Mouse (Mus musculus) brain, embryonic 18.5 days (tissue): Measurements from ENCODE around the gene Art3.

Experiments
- DNase-seq: peaks from one replicate; pipeline ENCODE4 v3.0.0-alpha.2; 2012; ENCODE audit warnings: low read depth, low spot score

Gene Art3

DNA sequence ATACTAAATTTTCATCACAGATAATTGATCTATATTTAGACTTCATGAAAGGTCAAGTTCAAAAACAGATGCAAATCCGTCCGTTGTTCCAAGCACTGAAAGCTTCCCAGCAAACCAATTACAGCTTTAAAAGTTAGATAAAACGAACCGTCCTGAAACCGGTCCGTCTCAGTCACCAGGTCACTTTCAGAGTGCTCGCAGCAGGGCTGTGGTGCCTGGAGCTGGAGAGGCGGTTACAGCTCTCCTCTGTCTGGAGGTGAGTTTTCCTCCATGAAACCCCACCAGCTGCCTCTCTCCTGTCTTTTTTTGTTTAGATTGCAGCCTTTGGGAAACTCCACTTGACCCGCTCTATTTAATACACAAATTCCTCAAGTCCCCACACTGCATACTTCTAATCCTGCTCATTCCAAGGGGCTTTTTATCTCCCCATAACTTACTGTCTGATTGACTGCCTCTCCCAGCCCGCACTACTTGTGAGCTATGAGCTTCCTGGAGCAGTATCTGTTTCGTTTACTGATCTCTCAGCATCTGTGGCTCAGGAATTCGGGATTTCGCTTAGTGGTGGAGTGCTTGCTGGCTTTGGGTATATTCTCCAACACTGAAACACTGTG, 45.3 kb downstream of the Art3 start:
- no peak for DNase-seq

DNA sequence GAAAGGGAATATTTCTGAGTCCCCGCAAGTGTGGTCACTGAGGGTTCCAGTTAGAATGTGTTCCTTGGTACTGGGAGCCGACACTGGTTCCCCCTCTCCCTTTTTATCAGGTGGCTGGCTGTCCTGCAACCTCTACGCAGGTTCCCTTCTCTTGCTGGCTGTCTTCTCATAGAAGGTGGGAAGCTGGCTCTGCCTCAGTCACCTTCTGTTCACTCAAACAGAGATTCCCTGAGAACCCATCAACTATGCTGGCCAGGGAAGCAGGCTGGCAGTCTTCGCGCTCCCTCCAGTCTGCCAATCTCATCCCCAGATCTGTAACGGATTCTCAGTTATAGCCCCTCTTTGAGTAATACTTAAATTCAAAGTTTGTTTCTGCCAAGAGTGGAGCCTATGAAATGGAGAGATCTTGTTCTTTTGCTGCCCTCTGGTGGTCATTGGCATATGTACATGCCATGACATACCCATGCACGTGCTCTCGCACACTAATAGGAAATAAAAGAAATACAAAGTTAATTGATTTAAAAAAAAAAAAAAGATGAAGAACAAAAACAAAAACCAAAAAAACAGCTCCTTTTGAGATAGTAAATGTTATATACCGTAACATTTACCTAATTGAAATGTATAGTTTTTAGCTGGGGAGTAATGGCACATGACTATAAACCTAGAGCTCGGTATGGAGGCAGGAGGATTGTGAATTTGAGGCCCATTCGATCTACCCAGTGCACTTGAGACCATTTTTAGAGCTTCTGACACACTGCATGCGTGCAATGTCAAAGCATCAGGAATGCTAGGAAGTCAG, 50.1 kb downstream of the Art3 start:
- DNase-seq: peak; percentile 66

DNA sequence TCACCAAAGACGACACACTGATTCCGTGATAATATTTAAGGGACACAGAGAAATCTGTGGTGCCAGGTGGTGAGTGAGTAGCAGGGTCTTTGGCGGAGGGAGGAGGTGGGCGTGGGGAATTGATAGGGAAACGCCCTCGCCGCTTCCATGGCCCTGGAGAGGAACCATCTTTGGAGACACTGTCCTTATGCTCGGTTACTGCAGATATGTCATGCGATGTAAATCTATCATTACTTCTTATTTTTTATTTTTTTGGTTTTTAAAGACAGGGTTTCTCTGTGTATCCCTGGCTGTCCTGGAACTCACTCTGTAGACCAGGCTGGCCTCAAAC, 50.7 kb downstream of the Art3 start:
- no peak for DNase-seq

DNA sequence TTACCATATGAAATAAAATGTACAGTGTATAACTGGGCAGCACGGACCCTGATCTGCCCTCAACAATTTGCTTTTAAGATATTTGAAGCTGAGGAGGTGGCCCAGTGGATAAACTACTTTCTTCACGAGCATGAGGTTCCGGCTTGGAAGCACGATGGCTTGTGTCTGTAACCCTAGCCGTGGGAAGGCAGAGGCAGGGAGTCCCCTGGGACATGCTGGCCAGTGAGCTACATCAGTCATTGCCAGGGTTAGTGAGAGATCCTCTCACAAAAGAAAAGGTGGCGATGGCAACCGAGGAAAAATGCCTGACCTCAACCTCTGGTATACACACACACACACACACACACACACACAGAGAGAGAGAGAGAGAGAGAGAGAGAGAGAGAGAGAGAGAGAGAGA, 52.1 kb downstream of the Art3 start:
- DNase-seq: no peak

DNA sequence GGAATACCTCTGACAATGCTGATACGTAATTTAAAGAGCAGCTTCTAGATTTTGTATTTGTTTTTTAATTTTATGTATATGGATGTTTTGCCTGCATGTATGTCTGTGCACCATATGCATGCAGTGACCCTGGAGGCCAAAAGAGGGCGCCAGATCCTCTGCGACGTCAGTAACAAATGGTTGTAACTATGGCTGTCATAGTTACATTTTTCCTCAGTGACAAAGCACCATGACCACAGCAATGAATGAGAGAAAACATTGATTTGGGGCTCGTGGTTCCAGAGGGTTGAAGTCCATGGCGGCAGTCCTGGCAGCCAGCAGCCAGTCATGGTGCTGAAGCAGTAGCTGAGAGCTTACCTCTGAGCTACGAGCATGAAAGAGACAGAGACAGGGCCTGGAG, 53.2 kb downstream of the Art3 start:
- DNase-seq: no peak

DNA sequence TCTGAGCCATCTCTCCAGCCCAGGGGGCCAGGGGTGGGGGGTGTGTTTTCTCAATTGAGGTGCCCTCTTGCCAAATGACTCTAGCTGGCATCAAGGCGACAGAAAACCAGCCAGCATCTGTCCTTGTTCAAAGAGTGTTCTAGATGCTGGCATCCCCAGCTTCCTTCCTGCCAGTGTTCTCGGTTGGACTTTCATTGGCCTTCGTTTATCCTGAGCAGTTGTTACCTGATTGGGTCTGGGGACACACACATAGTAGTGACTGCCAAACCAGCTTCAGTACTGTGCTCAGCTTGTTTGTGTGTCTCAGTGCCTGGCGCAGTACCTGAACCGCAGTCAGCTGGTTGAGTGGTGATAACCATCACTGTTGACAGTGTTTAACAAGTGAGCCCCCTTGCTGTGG, 54.5 kb downstream of the Art3 start:
- DNase-seq: no peak

DNA sequence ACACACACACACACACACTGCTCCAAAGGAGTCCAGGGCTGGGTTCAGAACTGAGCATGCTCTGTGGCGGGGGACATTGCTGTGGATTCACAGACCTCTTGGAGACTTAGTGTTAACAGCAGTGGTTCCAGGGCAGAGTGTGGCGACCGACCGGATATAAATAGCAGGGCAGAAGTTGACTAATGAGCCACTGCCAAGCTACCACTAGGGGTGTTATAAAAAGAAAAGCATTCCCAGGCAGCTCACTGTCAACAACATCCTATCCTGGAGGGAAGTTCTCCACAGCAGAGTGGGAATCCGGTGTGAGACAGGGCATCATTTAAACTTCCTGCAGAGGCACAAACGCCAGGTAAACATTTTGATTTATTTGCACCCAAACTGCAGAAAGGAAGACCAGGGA, 55.0 kb downstream of the Art3 start:
- no peak for DNase-seq

DNA sequence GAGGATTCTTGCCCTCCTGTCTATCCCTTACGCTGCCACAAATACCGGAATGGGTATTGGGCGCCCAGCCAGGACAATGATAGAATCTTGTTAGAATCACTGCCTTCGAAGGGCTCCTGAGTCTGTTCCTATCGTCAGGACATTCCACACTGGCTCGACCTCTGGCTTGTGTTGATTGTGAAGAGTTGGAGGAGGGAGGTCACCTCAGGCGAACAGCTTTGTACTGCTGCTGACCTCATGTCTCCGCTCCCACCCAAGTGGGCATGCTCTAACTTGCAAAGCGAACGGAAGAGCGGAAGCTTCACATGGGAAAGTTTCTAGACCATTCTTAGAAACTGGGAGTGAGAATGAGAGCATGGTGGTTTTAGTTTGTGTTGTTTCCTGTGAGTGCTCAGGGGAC, 55.8 kb downstream of the Art3 start:
- DNase-seq: no peak

DNA sequence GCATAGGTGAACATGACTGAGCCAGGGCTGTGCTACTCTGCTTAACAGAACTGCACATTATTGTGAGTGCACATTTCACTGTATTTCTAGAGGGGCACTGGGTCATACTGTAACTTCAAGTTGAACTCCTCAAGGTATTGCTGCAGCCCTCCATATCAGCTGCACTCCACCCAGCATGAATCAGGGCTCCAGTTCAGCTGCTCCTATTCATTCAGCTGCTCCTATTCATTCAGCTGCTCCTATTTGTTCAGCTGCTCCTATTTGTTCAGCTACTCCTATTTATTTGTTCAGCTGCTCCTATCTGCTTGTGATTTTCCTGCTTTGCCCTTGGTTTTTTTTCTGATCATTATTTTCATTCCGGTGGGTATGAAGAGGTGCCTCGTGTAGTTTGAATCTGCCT, 58.4 kb downstream of the Art3 start:
- no peak for DNase-seq

DNA sequence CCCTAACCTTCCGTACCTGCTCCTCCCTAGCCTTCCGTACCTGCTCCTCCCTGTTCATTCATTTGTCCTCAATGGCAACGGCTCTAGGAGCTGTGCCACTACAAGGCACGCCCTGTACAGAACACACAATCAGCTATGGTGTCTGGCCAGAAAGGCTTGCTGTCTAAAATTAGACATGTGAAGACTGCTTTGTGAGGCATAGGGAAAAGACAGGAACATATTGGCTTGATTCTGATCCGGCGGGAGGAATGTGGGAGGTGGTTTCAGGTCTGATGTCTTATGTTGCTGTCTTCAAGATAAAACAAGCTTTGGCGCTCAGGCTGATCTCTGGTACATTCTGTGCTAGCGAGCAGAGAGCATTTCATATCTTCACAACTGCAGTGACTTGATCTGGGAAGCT, 59.0 kb downstream of the Art3 start:
- no peak for DNase-seq

DNA sequence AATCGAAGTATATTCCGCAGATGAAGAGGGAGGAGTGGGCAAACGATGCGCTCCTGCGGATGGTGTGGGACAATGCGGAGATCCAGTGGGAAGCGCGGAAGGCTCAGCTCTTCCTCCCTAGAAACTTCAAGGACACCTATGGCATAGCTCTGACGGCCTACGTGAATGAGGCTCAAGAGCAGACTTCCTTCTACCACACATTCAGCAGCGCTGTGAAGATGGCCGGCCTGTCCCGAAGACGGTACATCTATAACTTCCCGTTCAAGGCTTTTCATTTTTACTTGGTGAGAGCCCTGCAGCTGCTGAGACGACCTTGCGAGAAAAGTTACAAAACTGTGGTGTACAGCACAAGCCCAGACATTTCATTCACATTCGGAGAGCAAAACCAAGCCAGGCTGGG, 60.9 kb downstream of the Art3 start:
- no peak for DNase-seq

DNA sequence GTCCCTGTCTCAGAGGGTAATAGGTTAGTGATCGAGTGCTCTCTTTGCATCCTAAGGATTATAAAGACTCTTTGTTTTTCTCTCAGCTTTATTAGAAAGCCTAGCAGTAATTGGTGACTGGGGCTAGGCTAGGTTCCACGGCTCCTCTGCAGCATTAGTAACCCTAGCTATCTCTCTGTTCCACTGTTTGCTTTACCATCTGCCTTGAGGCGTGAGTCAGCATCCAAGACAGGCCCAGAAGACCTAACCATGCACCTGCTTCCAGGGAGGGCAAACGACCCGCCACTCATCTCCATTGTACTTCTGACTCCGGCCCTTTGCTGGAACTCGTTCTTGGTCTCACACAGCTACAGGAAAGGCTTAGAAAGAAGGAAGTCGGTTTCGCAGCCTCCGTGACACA, 62.2 kb downstream of the Art3 start:
- DNase-seq: no peak

DNA sequence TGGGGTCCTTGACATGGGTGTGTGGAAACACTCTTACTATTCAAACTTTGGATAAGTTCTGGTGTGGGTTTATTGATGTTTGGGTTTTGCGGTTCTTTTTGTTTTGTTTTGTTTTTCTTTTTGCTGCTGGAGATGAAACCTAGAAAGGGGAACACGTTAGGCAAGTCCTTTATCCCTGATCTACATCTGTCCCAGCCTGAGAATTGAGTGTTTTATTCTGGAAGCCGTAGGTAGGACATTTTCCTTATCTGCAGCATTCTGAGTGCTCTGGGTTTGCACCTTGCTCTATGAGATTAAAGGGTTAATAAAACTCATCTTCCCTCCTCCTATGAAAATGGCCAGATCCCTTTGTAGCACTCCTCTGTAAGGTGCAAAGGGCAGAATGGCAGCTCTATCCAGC, 64.1 kb downstream of the Art3 start:
- no peak for DNase-seq

DNA sequence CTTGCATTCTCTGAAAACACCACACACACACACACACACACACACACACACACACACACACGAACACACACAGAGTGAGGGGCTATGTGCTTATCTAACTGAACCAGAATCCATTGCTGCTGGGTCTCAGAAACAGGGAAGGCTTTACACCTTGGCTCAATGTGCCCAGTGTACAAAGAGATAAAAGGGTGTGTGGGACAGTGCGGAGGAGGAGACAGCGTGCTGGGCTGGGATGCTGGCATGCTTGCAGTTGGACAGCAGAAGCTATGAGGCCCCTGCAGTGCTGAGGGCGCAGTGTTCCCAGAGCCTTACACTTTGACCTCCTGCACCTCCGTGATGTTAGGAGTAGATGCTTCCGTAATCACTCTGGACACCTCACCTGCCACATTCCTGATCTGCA, 64.8 kb downstream of the Art3 start:
- no peak for DNase-seq

DNA sequence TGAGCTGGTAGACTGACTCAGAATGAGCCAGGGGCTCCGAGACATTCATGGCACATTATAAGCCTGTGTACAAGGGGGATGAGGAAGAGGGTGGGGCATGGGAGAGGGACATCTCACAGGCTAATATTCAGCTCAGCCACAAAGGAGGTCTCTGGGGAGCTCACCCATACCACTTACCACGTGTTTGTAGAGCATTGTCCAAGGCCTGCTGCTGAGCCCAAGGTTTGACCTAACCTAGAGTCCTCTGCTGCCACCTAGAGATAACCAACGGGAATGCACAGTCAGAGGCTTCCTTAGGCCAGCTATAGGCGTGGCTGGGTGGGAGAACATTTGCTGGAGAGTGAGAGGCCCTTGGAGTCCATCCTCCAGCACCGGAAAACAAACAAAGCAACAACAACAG, 66.5 kb downstream of the Art3 start:
- DNase-seq: no peak

DNA sequence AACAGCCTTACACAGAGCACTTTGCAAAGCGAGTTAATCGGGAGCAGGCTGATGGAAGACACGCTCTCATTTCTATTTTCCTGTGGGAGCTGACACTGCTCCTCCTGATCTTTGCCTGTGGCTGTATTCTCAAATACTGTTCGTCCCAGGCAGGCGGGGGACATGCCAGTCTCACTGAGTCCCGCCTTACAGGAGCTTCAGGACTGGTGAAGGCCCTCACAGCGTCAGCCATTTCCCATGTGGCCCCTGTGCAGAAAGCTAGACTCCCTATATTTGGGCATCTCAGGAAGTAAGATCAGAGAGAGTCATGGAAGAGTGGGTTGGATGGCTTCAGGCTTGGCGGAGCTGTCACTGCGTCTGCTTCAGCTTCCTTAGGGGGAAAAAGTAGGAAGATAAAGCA, 71.2 kb downstream of the Art3 start:
- no peak for DNase-seq

DNA sequence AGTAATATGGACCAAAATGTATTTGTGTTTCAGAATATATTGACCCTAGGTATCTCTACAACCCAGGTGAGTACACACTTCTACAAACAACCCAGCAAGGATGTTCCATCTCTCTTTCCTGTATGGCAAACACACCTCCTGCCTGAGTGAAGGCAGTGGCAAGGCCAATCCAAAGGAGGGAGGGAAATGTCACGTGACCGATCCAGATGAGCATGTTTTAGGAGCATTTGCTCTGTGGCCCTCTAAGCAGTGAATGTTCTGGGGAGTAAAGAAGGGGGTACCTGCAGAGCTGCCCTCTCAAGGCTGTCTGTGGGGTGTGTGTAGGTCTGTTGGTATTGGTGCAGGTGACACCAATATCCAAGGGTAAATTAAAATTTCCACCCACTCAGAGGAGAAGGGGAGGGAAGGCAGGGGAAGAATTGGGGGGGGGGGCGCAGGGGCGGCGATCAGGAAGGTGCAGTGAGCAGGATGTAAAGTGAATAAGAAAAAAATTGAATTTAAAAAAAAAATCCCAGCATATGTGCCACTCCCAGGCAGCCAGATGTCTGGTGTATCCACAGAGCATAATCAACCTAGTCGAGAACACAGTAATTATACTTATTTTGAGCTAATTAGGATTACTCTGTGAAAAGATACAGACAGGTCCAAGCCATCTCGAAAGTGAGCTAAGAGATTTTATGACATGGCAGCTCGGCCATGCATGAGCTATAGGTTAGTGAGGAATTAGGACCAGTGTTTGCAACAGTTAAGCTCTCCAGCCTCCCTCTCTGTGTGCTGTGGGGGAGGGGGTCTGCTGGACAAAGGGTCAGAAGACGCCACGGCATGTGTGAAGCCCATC, 72.2 kb downstream of the Art3 start:
- no peak for DNase-seq

DNA sequence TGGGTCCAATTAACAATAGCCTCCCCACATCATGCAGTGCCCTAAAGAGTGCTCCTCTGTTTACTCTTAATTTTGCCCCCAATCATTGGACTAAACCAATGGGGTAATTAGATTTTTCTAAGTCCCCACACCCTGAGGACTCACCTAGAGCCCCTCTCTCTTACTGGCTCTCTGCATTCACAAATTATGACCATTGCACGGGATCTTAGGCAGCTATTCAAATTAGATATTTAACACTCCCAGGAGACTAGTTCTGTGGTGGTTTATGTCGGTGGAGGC, 72.7 kb downstream of the Art3 start:
- no peak for DNase-seq

DNA sequence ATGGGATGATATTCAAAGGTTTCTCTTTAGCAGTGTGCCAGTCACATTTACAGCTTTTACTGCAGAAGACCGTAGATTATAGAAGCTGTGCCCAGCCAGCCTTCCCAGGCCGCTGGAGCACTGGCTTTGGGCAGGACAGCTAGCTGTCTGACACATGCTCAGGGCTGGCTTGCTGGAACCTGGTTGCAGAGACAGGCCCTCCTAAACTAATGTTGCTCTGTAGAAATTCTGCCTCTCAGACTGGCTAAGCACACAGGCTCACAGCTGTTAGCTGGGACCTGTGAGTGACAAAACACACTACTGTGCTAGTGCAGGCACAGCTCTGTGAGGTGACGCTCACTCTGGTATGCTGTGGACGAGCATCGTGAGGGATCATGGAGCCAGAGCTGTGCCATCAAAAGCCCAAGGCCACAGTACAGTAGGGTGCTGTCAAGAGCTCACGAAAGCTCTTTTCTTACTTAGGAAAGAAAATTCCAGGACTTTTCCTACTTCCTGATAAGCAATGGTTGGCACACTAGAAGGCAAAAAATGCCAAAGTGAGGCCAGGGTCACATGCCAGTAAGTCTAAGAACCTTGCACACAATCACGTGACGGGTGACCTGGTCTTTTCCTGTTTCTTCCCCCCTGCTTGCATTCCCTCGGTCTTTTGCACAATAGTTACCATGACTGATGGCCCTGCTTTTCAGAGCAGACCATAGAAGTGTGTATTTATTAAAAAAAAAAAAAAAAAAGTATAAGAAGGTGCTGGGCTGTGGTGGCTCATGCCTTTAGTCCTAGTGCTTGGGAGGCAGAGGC, 77.9 kb downstream of the Art3 start:
- no peak for DNase-seq

DNA sequence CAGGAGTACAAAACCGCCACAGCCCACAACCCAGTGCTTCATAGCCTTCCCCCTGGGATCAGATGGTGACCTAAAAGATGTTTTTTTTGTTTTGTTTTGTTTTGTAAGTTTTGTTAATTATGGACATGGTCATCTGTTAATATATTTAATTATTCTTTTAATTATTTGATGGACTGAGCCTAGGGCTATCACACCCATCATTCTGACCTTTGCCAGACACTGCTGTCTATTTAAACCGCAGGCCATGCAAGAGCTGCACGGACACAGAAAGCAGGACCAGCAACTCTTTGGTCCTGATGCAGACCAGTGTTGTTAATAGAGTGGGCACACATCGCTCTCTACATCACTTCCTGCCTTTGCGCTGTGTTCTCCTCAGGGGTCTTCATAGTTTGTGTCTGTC, 78.9 kb downstream of the Art3 start:
- no peak for DNase-seq

DNA sequence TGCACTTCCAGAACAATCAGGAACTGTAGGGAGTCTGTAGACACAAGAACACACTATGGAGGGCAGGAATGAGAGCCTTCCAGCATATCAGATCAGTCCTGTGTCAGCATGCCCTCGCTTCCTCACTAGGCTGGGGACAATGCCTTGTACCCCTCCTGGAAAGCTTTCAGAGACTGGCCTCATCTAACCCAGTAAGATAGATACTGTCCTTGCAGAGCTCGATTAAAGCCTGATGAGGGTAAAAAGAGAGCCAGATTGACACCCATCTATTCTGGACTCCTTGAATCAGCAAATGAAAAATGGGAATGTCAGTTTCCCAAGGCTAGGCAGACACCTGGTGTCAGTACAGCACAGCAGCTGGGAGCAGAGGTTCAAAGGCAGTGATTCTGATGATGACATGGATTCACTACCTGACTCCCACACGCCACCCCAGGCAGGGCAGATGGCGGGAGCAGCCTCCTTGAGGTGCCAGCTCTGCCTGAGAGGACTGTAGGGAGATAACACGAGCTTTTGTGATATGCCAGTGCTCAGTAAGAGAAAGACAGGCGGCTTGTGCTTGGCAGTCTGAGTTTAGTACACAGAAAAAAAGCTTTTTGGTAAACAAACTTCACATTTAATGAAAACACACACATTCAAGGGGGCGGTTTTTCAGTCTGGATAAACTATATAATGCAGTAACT, 80.0 kb downstream of the Art3 start:
- DNase-seq: no peak
